Mouse (Mus musculus) neural tube, embryonic 14.5 days (tissue): ENCODE results near the gene AI413582. TPM values are rescaled to one million over a fixed set of nuclear protein-coding genes. Genes with fewer than 3 reads are reported as not detected.

ENCODE experiments used
- ATAC-seq: fragments of 200-750 bp; cut with Nextera tagmentation; 2 replicates; pipeline ENCODE4 v1.8.0; 2017; ENCODE audit warnings: low read depth, mild to moderate bottlenecking, moderate TSS enrichment, moderate library complexity
- H3K27ac ChIP-seq: fragments of 300-500 bp; sonication (generic); 2 replicates; pipeline ENCODE4 v1.5.1; 2014; ENCODE audit warnings: low read depth, mild to moderate bottlenecking, control low read depth, low read length, moderate library complexity, mixed read lengths
- H3K27me3 ChIP-seq: fragments of 300-500 bp; sonication (generic); 2 replicates; pipeline ENCODE4 v1.6.1; 2014; ENCODE audit warnings: low read length; ENCODE audit not compliant: control insufficient read depth, insufficient read depth
- H3K36me3 ChIP-seq: fragments of 300-500 bp; sonication (generic); 2 replicates; pipeline ENCODE4 v1.6.1; 2014; ENCODE audit warnings: low read length, mixed read lengths; ENCODE audit not compliant: control insufficient read depth, insufficient read depth
- H3K4me1 ChIP-seq: fragments of 300-500 bp; sonication (generic); 2 replicates; pipeline ENCODE4 v1.6.1; 2014; ENCODE audit warnings: low read length; ENCODE audit not compliant: control insufficient read depth, insufficient read depth
- H3K4me2 ChIP-seq: fragments of 300-500 bp; sonication (generic); 2 replicates; pipeline ENCODE4 v1.6.1; 2014; ENCODE audit warnings: mild to moderate bottlenecking, low read depth, low read length, control low read depth
- H3K4me3 ChIP-seq: fragments of 300-500 bp; sonication (generic); 2 replicates; pipeline ENCODE4 v1.5.1; 2014; ENCODE audit warnings: low read depth, low read length, control low read depth, mixed read lengths
- H3K9ac ChIP-seq: fragments of 300-500 bp; sonication (generic); replicated peaks from 2 replicates; pipeline ENCODE4 v1.6.1; 2014; ENCODE audit warnings: low read depth, mild to moderate bottlenecking, control low read depth, low read length, mixed read lengths
- H3K9me3 ChIP-seq: fragments of 300-500 bp; sonication (generic); 2 replicates; pipeline ENCODE4 v1.6.1; 2016; ENCODE audit warnings: low read length; ENCODE audit not compliant: control insufficient read depth
- WGBS: fragments of 180-500 bp; shearing (Covaris S2); extraction: QIAGEN DNeasy Blood & Tissue Kit; methylation state at CpG from one replicate; pipeline ENCODE4 v1.1.7; 2014; 5-methylcytosine and 5-hydroxymethylcytosine counted together
- polyA plus RNA-seq: library from polyadenylated mRNA; unstranded; fragments of >200 nt; fragmentation: Nextera tagmentation; extraction: Ambion mirVana; gene quantifications from 2 replicates; pipeline ENCODE4 v1.2.1, GENCODE M21; 2014

AI413582 gene
- polyA plus RNA-seq, 1 experiment from 2014 or later: 77.9 TPM

DNA sequence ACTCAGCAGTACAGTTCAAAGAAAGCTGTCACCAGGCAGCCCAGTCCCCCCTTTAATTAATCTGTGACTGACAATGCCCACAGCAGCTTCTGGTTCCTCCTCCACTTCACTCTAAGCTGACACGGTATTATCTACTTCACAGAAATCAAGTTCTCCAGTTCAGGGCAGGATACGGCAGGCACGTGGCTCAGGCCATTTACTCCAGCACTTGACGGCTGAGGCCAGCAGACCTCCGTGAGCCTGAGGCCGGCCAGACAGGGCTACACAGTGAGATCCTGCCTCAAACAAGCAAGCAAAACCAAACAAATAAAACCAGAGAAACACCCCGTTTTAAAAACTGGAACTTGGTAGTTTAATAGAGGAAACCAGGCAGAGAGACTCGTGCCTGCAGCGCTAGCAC, 21.1 kb upstream of the AI413582 start:
- H3K27me3 ChIP-seq: no peaks in the 10 kb centered on the region
- H3K36me3 ChIP-seq: peaks cover 16% of the 10 kb centered on the region; the same call in 1 of the 2 replicates
- H3K9me3 ChIP-seq: no peaks in the 10 kb centered on the region
- H3K9ac ChIP-seq: no peak overlapping the region
- H3K4me3 ChIP-seq: no peak overlapping the region
- no peak overlapping the region for H3K27ac ChIP-seq
- H3K4me1 ChIP-seq: peaks cover 4% of the 10 kb centered on the region; the same call in 1 of the 2 replicates
- WGBS: 72% methylated on average over 9 of the region's 9 CpGs
- ATAC-seq: no peak
- no peak overlapping the region for H3K4me2 ChIP-seq

GRCm38 (mm10) chr17:27583185-27583894, 17.8 kb upstream of the AI413582 start:
- no peak overlapping the region for H3K4me2 ChIP-seq
- H3K4me3 ChIP-seq: no peak overlapping the region
- WGBS: 95% methylated on average over 13 of the region's 13 CpGs
- no peaks in the 10 kb centered on the region for H3K9me3 ChIP-seq
- peaks cover 4% of the 10 kb centered on the region; the same call in 1 of the 2 replicates for H3K4me1 ChIP-seq
- no peak overlapping the region for H3K9ac ChIP-seq
- H3K27me3 ChIP-seq: no peaks in the 10 kb centered on the region
- peaks cover 23% of the 10 kb centered on the region for H3K36me3 ChIP-seq
- no peak for ATAC-seq
- no peak overlapping the region for H3K27ac ChIP-seq

GRCm38 (mm10) chr17:27580392-27581068, 15.0 kb upstream of the AI413582 start:
- ATAC-seq: no peak
- no peak overlapping the region for H3K27ac ChIP-seq
- no peaks in the 10 kb centered on the region for H3K4me1 ChIP-seq
- H3K4me3 ChIP-seq: no peak overlapping the region
- no peak overlapping the region for H3K4me2 ChIP-seq
- no peaks in the 10 kb centered on the region for H3K27me3 ChIP-seq
- H3K36me3 ChIP-seq: peaks cover 31% of the 10 kb centered on the region
- H3K9ac ChIP-seq: no peak overlapping the region
- 89% methylated on average over 20 of the region's 20 CpGs for WGBS
- no peaks in the 10 kb centered on the region for H3K9me3 ChIP-seq

- no peak overlapping the region for H3K4me2 ChIP-seq
- H3K9me3 ChIP-seq: no peaks in the 10 kb centered on the region
- no peak overlapping the region for H3K9ac ChIP-seq
- H3K27me3 ChIP-seq: no peaks in the 10 kb centered on the region
- H3K4me1 ChIP-seq: no peaks in the 10 kb centered on the region
- peaks cover 31% of the 10 kb centered on the region for H3K36me3 ChIP-seq
- H3K4me3 ChIP-seq: no peak overlapping the region
- ATAC-seq: no peak
- WGBS: 83% methylated on average over 8 of the region's 8 CpGs
- no peak overlapping the region for H3K27ac ChIP-seq
Measured at GRCm38 (mm10) chr17:27579816-27580215, 14.3 kb upstream of the AI413582 start.

DNA sequence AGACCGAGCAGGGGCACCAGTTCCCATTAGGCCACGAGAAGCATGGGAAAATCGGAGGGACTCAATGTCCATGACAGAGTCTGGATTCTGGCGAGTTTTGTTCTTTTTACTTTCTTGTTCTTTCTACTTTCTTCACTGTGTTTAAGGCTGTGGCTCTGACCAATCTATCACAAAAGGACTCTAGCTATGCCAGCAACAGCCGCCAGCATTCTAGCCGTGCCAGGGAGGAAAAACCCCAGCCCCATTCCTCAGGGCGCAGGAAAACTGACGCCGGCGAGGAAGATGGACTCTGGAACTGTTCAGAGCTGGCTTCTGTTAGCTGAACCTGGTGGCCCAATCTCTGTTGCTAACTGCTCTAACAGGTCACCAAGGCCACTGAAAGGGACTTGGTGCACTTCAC, 12.9 kb upstream of the AI413582 start:
- Histone ChIP-seq H3K9me3 (no peaks in the 10 kb centered on the region), H3K4me2 (no peak overlapping the region), H3K9ac (no peak overlapping the region), H3K27ac (no peak overlapping the region), H3K4me3 (no peak overlapping the region), H3K4me1 (no peaks in the 10 kb centered on the region), H3K27me3 (no peaks in the 10 kb centered on the region), H3K36me3 (peaks cover 35% of the 10 kb centered on the region)
- ATAC-seq: no peak
- WGBS: 89% methylated on average over 10 of the region's 10 CpGs

DNA sequence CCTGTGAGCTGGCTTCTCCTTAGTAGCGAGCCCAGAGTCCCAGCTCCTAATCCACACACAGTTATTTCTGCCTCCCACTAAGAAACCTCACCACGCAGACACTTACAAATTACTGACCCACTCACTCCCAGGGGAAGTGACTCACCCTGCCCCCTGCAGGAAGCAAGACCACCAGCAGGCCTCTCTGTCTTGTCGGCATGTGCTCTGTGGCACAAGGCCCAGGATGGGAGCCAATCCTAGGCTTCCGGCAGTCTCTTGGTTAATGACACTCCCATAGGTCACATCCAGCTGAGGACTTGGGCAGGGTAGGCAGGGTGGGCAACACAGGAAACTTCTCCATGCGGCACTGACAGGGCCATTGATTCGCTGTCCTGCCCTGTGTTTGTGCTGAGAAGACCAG, 11.9 kb upstream of the AI413582 start:
- no peaks in the 10 kb centered on the region for H3K9me3 ChIP-seq
- no peaks in the 10 kb centered on the region for H3K4me1 ChIP-seq
- no peaks in the 10 kb centered on the region for H3K27me3 ChIP-seq
- H3K27ac ChIP-seq: no peak overlapping the region
- no peak overlapping the region for H3K4me3 ChIP-seq
- no peak overlapping the region for H3K9ac ChIP-seq
- H3K36me3 ChIP-seq: peaks cover 32% of the 10 kb centered on the region
- WGBS: 62% methylated on average over 6 of the region's 6 CpGs
- no peak overlapping the region for H3K4me2 ChIP-seq
- ATAC-seq: no peak

- Histone ChIP-seq H3K27me3 (no peaks in the 10 kb centered on the region), H3K36me3 (peaks cover 21% of the 10 kb centered on the region), H3K9me3 (no peaks in the 10 kb centered on the region), H3K9ac (no peak overlapping the region), H3K4me2 (no peak overlapping the region), H3K27ac (no peak overlapping the region), H3K4me1 (no peaks in the 10 kb centered on the region), H3K4me3 (no peak overlapping the region)
- no peak for ATAC-seq
- WGBS: 84% methylated on average over 7 of the region's 7 CpGs
Measured at GRCm38 (mm10) chr17:27576056-27576455, 10.5 kb upstream of the AI413582 start.

DNA sequence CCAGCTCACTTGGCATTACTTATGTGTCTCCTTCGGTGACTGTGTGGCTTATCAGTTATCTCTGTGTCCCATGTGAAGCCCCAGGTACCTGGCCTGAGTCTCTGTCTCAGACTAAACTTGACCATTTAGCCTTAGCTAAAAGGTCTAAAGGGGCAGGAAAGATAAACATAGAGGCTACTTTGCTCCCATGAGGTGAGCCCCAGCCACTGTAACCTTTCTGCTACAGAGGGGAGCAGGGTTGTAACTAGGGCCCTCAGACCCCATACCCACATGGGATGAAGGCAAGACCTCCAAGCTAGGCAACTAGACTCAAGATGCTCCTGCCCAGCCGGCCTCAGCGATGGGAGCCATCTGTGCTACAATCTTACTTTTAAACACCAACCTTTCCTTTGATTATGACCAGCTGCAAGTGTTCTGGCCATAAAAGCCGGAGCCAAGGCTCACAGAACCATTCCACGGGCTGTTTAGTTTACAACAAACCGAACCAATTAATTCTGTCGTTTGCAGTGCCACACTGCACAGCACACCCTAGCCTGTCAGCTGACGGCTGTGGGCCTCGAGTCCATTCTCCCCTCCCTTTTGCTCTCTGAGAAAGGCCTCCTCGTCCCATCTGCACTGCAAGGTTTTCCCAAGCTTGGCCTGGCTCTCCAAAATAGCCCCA, 9.7 kb upstream of the AI413582 start:
- H3K36me3 ChIP-seq: peaks cover 13% of the 10 kb centered on the region
- no peak overlapping the region for H3K4me2 ChIP-seq
- H3K4me1 ChIP-seq: no peaks in the 10 kb centered on the region
- no peaks in the 10 kb centered on the region for H3K9me3 ChIP-seq
- H3K9ac ChIP-seq: no peak overlapping the region
- H3K4me3 ChIP-seq: no peak overlapping the region
- H3K27me3 ChIP-seq: no peaks in the 10 kb centered on the region
- ATAC-seq: 0 out of 2 replicates have a peak, but pooled peaks have one; percentile 26
- 50% methylated on average over 9 of the region's 10 CpGs for WGBS
- no peak overlapping the region; the same call in 1 of the 2 replicates for H3K27ac ChIP-seq
